Mouse (Mus musculus) cortical plate, adult 2 months (tissue): ENCODE data around the gene Mtf2. TPM values are rescaled to one million over a fixed set of nuclear protein-coding genes. Genes with fewer than 3 reads are reported as not detected.
"Not testable (repeated sequence)": the region's sequence is repeated elsewhere in the genome, so short reads cannot be mapped to it uniquely, and the experiment has no call there.

Source experiments
- H3K27ac ChIP-seq: fragments of 200-500 bp; 2 replicates; pipeline ENCODE4 v1.5.1; 2012; ENCODE audit warnings: low read length, control low read depth, inconsistent platforms; ENCODE audit not compliant: insufficient read depth
- H3K4me1 ChIP-seq: fragments of 200-500 bp; 2 replicates; pipeline ENCODE4 v1.6.1; 2011; ENCODE audit warnings: low read length; ENCODE audit not compliant: control insufficient read depth, insufficient read depth
- H3K4me3 ChIP-seq: fragments of 200-500 bp; 2 replicates; pipeline ENCODE4 v1.5.1; 2011; ENCODE audit warnings: mild to moderate bottlenecking, low read length, control low read depth; ENCODE audit not compliant: insufficient read depth
- CTCF ChIP-seq: fragments of 200-500 bp; IDR thresholded peaks from 2 replicates; pipeline ENCODE4 v1.5.1; 2011; ENCODE audit warnings: mild to moderate bottlenecking, control low read depth, low read length; ENCODE audit not compliant: insufficient read depth; ENCODE audit errors: extremely low read depth
- POLR2A ChIP-seq: fragments of 200-500 bp; IDR thresholded peaks from 2 replicates; pipeline ENCODE4 v1.6.1; 2011; ENCODE audit warnings: mild to moderate bottlenecking, low read length, control low read depth; ENCODE audit not compliant: insufficient read depth; ENCODE audit errors: extremely low read depth
- polyA plus RNA-seq: library from polyadenylated mRNA; depleted of rRNA; stranded (reverse); fragments of >200 nt; gene quantifications from 2 replicates; pipeline ENCODE4 v1.2.3, GENCODE M21; 2012

Mtf2 gene
- polyA plus RNA-seq, 1 experiment, result 53.8 TPM

DNA sequence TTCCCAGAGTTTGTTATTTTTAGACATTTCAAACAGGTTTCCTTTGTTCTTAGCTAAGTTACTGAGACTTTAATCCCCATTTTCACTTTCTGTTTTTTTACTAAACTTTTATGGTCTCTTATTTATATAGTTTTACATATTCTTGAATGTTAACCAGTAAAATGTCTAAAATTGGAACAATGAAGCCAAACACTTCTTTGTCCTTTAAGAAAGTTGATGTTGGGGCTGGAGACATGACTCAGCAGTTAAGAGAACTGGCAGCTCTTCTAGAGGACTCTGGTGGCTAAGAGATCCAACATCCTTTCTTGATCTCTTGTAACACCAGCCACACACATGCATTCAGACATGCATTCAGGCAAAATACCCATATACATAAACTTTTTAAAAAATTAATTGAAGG, 14.1 kb downstream of the Mtf2 start:
- Histone ChIP-seq H3K4me1 (no peaks in the 10 kb centered on the region), H3K4me3 (no peak overlapping the region), H3K27ac (no peak overlapping the region)
- TF ChIP-seq CTCF (no peak), POLR2A (no peak)

DNA sequence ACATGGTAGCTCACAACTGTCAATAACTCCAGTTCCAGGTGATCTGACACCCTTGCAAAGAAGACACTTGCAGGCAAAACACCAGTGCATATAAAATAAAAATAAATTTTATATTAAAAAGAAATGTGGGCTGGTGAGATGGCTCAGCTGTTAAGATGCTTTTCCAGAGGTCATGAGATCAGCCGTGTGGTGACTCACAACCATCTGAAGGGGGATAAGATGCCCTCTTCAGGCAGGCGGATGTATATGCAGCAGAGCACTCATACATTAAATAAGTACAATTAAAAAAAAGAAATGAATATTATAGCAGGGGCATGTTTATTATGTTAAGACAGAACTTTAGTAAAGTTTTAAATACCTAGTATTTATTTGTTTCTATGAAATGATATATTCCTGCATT, 16.9 kb downstream of the Mtf2 start:
- H3K27ac ChIP-seq, result no peak overlapping the region
- TF ChIP-seq CTCF (peak; percentile 15; the same call in 1 of the 2 replicates), POLR2A (no peak)
- no peaks in the 10 kb centered on the region for H3K4me1 ChIP-seq
- no peak overlapping the region for H3K4me3 ChIP-seq

DNA sequence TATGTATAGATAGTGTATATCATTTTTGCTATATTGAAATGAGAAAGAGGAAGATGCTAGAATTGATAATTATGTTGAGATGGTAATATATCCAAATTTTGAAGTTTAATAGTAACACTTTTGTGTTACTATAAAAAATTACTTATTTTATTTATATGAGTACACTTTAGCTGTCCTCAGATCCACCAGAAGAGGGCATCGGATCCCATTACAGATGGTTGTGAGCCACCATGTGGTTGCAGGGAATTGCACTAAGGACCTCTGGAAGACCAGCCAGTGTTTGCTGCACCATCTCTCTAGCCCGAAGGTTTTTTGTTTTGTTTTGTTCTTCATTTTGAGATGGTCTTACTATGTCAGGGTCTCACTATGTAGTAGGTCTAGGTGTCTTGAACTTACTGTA, 20.0 kb downstream of the Mtf2 start:
- Histone ChIP-seq H3K27ac (no peak overlapping the region), H3K4me1 (no peaks in the 10 kb centered on the region), H3K4me3 (no peak overlapping the region)
- TF ChIP-seq POLR2A (no peak), CTCF (no peak)

DNA sequence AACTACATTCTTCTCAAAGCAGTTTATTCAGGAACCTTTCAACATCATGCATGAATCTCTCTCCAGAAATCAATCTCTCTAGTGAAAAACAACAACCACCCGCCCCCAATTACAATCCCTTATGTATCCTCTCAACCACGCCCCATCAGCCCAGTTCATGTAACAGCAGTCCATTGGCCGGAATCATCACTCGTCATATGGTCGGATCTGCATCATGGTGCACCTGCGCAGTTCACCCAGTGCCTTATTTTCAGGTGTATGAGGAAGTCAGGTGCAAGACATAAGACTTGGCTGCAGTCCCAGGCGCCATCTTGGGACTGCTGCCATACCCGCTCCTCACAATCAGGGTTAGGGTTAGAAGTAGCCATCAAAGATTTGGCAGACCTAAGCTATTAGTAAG, 27.3 kb downstream of the Mtf2 start:
- not testable (repeated sequence) for H3K27ac ChIP-seq, H3K4me1 ChIP-seq, H3K4me3 ChIP-seq

GRCm38 (mm10) chr5:108097676-108098075, 32.2 kb downstream of the Mtf2 start:
- Histone ChIP-seq H3K4me3 (no peak overlapping the region), H3K27ac (no peak overlapping the region), H3K4me1 (no peaks in the 10 kb centered on the region)
- no peak for TF ChIP-seq POLR2A

DNA sequence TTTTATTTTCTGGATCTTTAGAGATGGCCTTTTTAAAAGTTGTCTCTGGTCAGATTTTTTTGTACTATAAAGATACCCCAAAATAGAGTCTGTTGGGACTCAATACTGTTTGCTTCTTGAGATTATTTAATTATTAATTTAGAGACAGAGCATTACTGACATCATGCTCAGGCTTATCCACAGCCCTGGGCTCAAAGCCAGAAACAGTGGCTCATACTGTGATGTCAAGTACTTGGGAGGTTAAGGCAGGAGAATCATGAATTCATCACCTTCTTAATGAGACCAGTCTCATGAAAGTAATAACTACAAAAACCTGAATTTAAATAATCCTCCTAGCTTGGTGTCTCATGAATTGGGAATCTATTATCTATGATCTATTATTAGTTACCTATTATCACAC, 34.7 kb downstream of the Mtf2 start:
- Histone ChIP-seq H3K27ac (no peak overlapping the region), H3K4me1 (no peaks in the 10 kb centered on the region), H3K4me3 (no peak overlapping the region)
- TF ChIP-seq CTCF, result no peak

GRCm38 (mm10) chr5:108104306-108104705, 38.8 kb downstream of the Mtf2 start:
- H3K27ac ChIP-seq, result no peak overlapping the region
- TF ChIP-seq CTCF (no peak), POLR2A (no peak)
- H3K4me3 ChIP-seq, result no peak overlapping the region
- no peaks in the 10 kb centered on the region for H3K4me1 ChIP-seq

GRCm38 (mm10) chr5:108109346-108109745, 43.9 kb downstream of the Mtf2 start:
- H3K27ac ChIP-seq, result no peak overlapping the region
- H3K4me3 ChIP-seq, result no peak overlapping the region
- TF ChIP-seq CTCF (no peak), POLR2A (no peak)
- no peaks in the 10 kb centered on the region for H3K4me1 ChIP-seq

- Histone ChIP-seq H3K4me1 (no peaks in the 10 kb centered on the region), H3K4me3 (no peak overlapping the region), H3K27ac (no peak overlapping the region)
- no peak for TF ChIP-seq CTCF
- no peak for TF ChIP-seq POLR2A
Observed at GRCm38 (mm10) chr5:108117693-108118092, 52.2 kb downstream of the Mtf2 start.

DNA sequence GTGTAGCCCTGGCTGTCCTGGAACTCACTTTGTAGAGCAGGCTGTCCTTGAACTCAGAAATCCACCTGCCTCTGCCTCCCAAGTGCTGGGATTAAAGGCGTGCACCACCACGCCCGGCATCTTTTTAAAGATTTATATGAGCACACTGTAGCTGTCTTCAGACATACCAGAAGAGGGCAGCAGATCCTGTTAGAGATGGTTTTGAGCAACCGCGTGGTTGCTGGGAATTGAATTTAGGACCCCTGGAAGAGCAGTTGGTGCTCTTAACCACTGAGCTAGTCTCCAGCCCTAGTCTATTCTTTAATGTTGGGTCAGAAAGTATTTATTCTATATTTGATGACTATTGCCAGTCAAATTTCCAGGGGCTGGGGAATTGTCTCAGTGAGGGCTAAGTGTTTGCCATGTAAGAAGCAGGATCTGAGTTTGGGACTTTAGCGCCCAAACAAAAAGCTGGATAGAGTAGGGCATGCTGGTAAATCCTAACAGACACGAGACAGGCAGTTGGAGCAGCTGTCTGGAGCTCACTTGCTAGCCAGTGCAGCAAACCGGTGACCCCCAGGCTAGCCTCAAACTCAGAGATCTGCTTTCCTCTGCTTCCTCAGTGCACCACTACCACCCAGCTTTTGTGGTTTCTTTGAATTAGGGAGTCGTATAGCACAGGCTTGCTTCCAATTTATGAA, 54.9 kb downstream of the Mtf2 start:
- no peak overlapping the region for H3K27ac ChIP-seq
- TF ChIP-seq POLR2A (no peak), CTCF (no peak)
- H3K4me1 ChIP-seq, result no peaks in the 10 kb centered on the region
- no peak overlapping the region for H3K4me3 ChIP-seq

GRCm38 (mm10) chr5:108131849-108132440, 66.5 kb downstream of the Mtf2 start:
- Histone ChIP-seq H3K4me1 (no peaks in the 10 kb centered on the region), H3K27ac (no peak overlapping the region), H3K4me3 (peak overlapping the region; percentile 76)
- TF ChIP-seq CTCF (no peak), POLR2A (no peak)
